Mouse (Mus musculus) G1E (cell line): ENCODE measurements around the gene Vmn1r159. TPM values are rescaled to one million over a fixed set of nuclear protein-coding genes. Genes with fewer than 3 reads are reported as not detected.
"Not testable (repeated sequence)": the region's sequence is repeated elsewhere in the genome, so short reads cannot be mapped to it uniquely, and the experiment has no call there.

Source experiments
- ATAC-seq: 2 replicates; pipeline ENCODE4 v1.8.0; 2016; ENCODE audit warnings: mild to moderate bottlenecking; ENCODE audit not compliant: insufficient number of reproducible peaks, poor library complexity, low FRiP score, severe bottlenecking; ENCODE audit errors: extremely low read depth
- DNase-seq: peaks from one replicate; pipeline ENCODE4 v3.0.0; 2012; ENCODE audit warnings: low spot score
- H3K27me3 ChIP-seq: 2 replicates; pipeline ENCODE4 v1.6.1; 2012; ENCODE audit warnings: mild to moderate bottlenecking, low read length, inconsistent platforms; ENCODE audit not compliant: insufficient read depth
- H3K36me3 ChIP-seq: replicated peaks from 2 replicates; pipeline ENCODE3; 2012; ENCODE audit warnings: mild to moderate bottlenecking, inconsistent platforms
- H3K4me1 ChIP-seq: 2 replicates; pipeline ENCODE4 v1.6.1; 2012; ENCODE audit warnings: low read depth, low read length, inconsistent platforms, mixed read lengths; ENCODE audit not compliant: insufficient read depth
- H3K4me3 ChIP-seq: 2 replicates; pipeline ENCODE4 v1.5.1; 2012; ENCODE audit warnings: low read depth, mild to moderate bottlenecking, inconsistent platforms, low read length, moderate library complexity, mixed read lengths
- H3K9me3 ChIP-seq: replicated peaks from 2 replicates; pipeline ENCODE4 v1.6.1; 2012; ENCODE audit warnings: inconsistent platforms
- polyA plus RNA-seq: library from polyadenylated mRNA; stranded (reverse); fragments of >175 nt; gene quantifications from 2 replicates; pipeline ENCODE4 v1.2.3, GENCODE M21; 2012
- total RNA-seq, 2 experiments: library from RNA; stranded (forward) in 1 of 2; stranded (reverse) in 1 of 2; fragments of 200-1000 nt in 1 of 2; fragments of >200 nt in 1 of 2; fragmentation: Nextera tagmentation in 1 of 2; gene quantifications; 2 replicates each; pipeline ENCODE4 v1.2.3; 2014 to 2017

Gene Vmn1r159
- total RNA-seq (2014; fragmentation: Nextera tagmentation) (not detected in 2 replicates), total RNA-seq (2017) (not detected in 2 replicates), polyA plus RNA-seq (not detected in 2 replicates)

GRCm38 (mm10) chr7:22843505-22843904, at the start of gene Vmn1r159:
Vmn1r159 (minus strand) TSS chr7:22843605.
- DNase-seq, H3K27me3 ChIP-seq, ATAC-seq, H3K9me3 ChIP-seq, H3K4me3 ChIP-seq, H3K36me3 ChIP-seq, H3K4me1 ChIP-seq: not testable (repeated sequence)

- not testable (repeated sequence) for H3K36me3 ChIP-seq, H3K4me3 ChIP-seq, DNase-seq, ATAC-seq, H3K27me3 ChIP-seq, H3K9me3 ChIP-seq, H3K4me1 ChIP-seq
These were observed 27.5 kb upstream of the Vmn1r159 start, which contains the start of gene Vmn1r160 for GRCm38 (mm10) chr7:22870924-22871323. Vmn1r160 (plus strand) TSS chr7:22871224.

Other genes starting within 250 kb of the Vmn1r159 start
- not detected in 2 replicates for gene Vmn1r155, start 185.6 kb downstream of the Vmn1r159 start, total RNA-seq (2014; fragmentation: Nextera tagmentation)
- not detected in 2 replicates for gene Vmn1r155, start 185.6 kb downstream of the Vmn1r159 start, total RNA-seq (2017)
- not detected in 2 replicates for gene Vmn1r155, start 185.6 kb downstream of the Vmn1r159 start, polyA plus RNA-seq
- gene Gm8693, start 151.3 kb downstream of the Vmn1r159 start, total RNA-seq (2014; fragmentation: Nextera tagmentation), result not detected in 2 replicates
- gene Gm8693, start 151.3 kb downstream of the Vmn1r159 start, total RNA-seq (2017), result not detected in 2 replicates
- not detected in 2 replicates for gene Gm8693, start 151.3 kb downstream of the Vmn1r159 start, polyA plus RNA-seq
- gene Gm4567, start 123.9 kb downstream of the Vmn1r159 start, total RNA-seq (2014; fragmentation: Nextera tagmentation), result not detected in 2 replicates
- gene Gm4567, start 123.9 kb downstream of the Vmn1r159 start, total RNA-seq (2017), result not detected in 2 replicates
- not detected in 2 replicates for gene Gm4567, start 123.9 kb downstream of the Vmn1r159 start, polyA plus RNA-seq
- not detected in 2 replicates for gene Vmn1r157, start 81.9 kb downstream of the Vmn1r159 start, total RNA-seq (2014; fragmentation: Nextera tagmentation)
- gene Vmn1r157, start 81.9 kb downstream of the Vmn1r159 start, total RNA-seq (2017), result not detected in 2 replicates
- gene Vmn1r157, start 81.9 kb downstream of the Vmn1r159 start, polyA plus RNA-seq, result not detected in 2 replicates
- not detected in 2 replicates for gene Vmn1r158, start 52.8 kb downstream of the Vmn1r159 start, total RNA-seq (2014; fragmentation: Nextera tagmentation)
- gene Vmn1r158, start 52.8 kb downstream of the Vmn1r159 start, total RNA-seq (2017), result not detected in 2 replicates
- not detected in 2 replicates for gene Vmn1r158, start 52.8 kb downstream of the Vmn1r159 start, polyA plus RNA-seq
- not detected in 2 replicates for gene Vmn1r160, start 27.6 kb upstream of the Vmn1r159 start, total RNA-seq (2014; fragmentation: Nextera tagmentation)
- gene Vmn1r160, start 27.6 kb upstream of the Vmn1r159 start, total RNA-seq (2017), result not detected in 2 replicates
- gene Vmn1r160, start 27.6 kb upstream of the Vmn1r159 start, polyA plus RNA-seq, result not detected in 2 replicates
- gene Gm4214, start 141.1 kb upstream of the Vmn1r159 start, total RNA-seq (2014; fragmentation: Nextera tagmentation), result not detected in 2 replicates
- not detected in 2 replicates for gene Gm4214, start 141.1 kb upstream of the Vmn1r159 start, total RNA-seq (2017)
- gene Gm4214, start 141.1 kb upstream of the Vmn1r159 start, polyA plus RNA-seq, result not detected in 2 replicates
- gene Gm4216, start 176.3 kb upstream of the Vmn1r159 start, total RNA-seq (2014; fragmentation: Nextera tagmentation), result not detected in 2 replicates
- 0.17 TPM in 1 of 2 replicates, not detected in the other for gene Gm4216, start 176.3 kb upstream of the Vmn1r159 start, total RNA-seq (2017)
- not detected in 2 replicates for gene Gm4216, start 176.3 kb upstream of the Vmn1r159 start, polyA plus RNA-seq
- not detected in 2 replicates for gene Vmn1r163, start 211.9 kb upstream of the Vmn1r159 start, total RNA-seq (2014; fragmentation: Nextera tagmentation)
- 0.16 TPM in 1 of 2 replicates, not detected in the other for gene Vmn1r163, start 211.9 kb upstream of the Vmn1r159 start, total RNA-seq (2017)
- gene Vmn1r163, start 211.9 kb upstream of the Vmn1r159 start, polyA plus RNA-seq, result not detected in 2 replicates
- gene Gm8720, start 223.9 kb upstream of the Vmn1r159 start, total RNA-seq (2014; fragmentation: Nextera tagmentation), result not detected in 2 replicates
- gene Gm8720, start 223.9 kb upstream of the Vmn1r159 start, total RNA-seq (2017), result not detected in 2 replicates
- gene Gm8720, start 223.9 kb upstream of the Vmn1r159 start, polyA plus RNA-seq, result not detected in 2 replicates